ENCODE assay signal across 9 mouse cellular contexts in genomic region chr9:34488700-34489315, GRCm38 (mm10). TPM values are rescaled to one million over a fixed set of nuclear protein-coding genes. Genes with fewer than 3 reads are reported as not detected.
DNase-seq lines count a peak whose midpoint lies in the region; ATAC-seq and TF ChIP-seq lines count a peak whose summit lies in the region.
"Had no signal": no experiment of that assay in that cellular context is flagged by ENCODE, and none has a peak within 500 bp of the region (broad histone marks: within the 10 kb centered on the region; RNA-seq: fewer than 3 reads in every experiment).

No protein-coding gene starts in this region.

- H3K9me3 ChIP-seq in forebrain, embryonic 15.5 days, result no peaks in the 10 kb centered on the region
- no peaks in the 10 kb centered on the region for H3K9me3 ChIP-seq in liver, embryonic 14.5 days (ENCODE audit: control insufficient read depth, low read length)
- H3K9me3 ChIP-seq in neural tube, embryonic 15.5 days (replicated peaks), result no peaks in the 10 kb centered on the region

- H3K4me2 ChIP-seq in forebrain, embryonic 15.5 days (replicated peaks), result peak overlapping the region; percentile 68
- H3K4me2 ChIP-seq in liver, embryonic 14.5 days (ENCODE audit: low read depth), result peak overlapping the region; percentile 25
- H3K4me2 ChIP-seq in neural tube, embryonic 15.5 days, result peak overlapping the region; percentile 73

- H3K4me3 ChIP-seq in forebrain, embryonic 15.5 days, result peak overlapping the region; percentile 58
- peak overlapping the region; percentile 33 to 34 for H3K4me3 ChIP-seq in liver, embryonic 14.5 days (ENCODE audit: insufficient read depth in 1 of 2, low read depth in 2 of 2, low read length in 2 of 2)
- H3K4me3 ChIP-seq in neural tube, embryonic 15.5 days (replicated peaks), result peak overlapping the region; percentile 72

- H3K27me3 ChIP-seq in forebrain, embryonic 15.5 days, result no peaks in the 10 kb centered on the region
- peaks cover 52% of the 10 kb centered on the region for H3K27me3 ChIP-seq in liver, embryonic 14.5 days (ENCODE audit: control insufficient read depth, insufficient read depth, low read length)
- H3K27me3 ChIP-seq in neural tube, embryonic 15.5 days (replicated peaks), result peaks cover 14% of the 10 kb centered on the region

- DNase-seq in 3T3-L1 (ENCODE audit: low read depth, low spot score), result peak; percentile 37
- DNase-seq in cerebellum, adult 11 months, result peak; percentile 77
- DNase-seq in heart, postnatal 10 days, result peak; percentile 42 to 47
- peak; percentile 56 to 72 for DNase-seq in kidney, postnatal 4 days
- no peak for DNase-seq in liver, embryonic 14.5 days (ENCODE audit: low read depth in 3 of 3, low spot score in 3 of 3)

- intact Hi-C loops in heart, postnatal 10 days (cut with DNase I), result loop anchor here (5.0 kb wide), 2 partner anchors 437 to 1227 kb away; no protein-coding TSS in a partner anchor

- H3K36me3 ChIP-seq in forebrain, embryonic 15.5 days, result no peaks in the 10 kb centered on the region
- no peaks in the 10 kb centered on the region for H3K36me3 ChIP-seq in liver, embryonic 14.5 days (replicated peaks; ENCODE audit: control insufficient read depth, insufficient read depth, low read depth)
- H3K36me3 ChIP-seq in neural tube, embryonic 15.5 days, result no peaks in the 10 kb centered on the region
- H3K36me3 ChIP-seq: G1E had no signal

- no peak for TF ChIP-seq CTCF in liver, embryonic 14.5 days (IDR thresholded peaks at IDR 0.05; ENCODE audit: low read depth)

- peaks cover 47% of the 10 kb centered on the region for H3K4me1 ChIP-seq in forebrain, embryonic 15.5 days
- H3K4me1 ChIP-seq in liver, embryonic 14.5 days (replicated peaks; ENCODE audit: control insufficient read depth in 2 of 2, insufficient read depth in 2 of 2, low read length in 1 of 2), result 0 out of 4 replicates have a peak, but pooled peaks cover 0 to 2% of the 10 kb centered on the region in 2 experiments
- peaks cover 58% of the 10 kb centered on the region for H3K4me1 ChIP-seq in neural tube, embryonic 15.5 days

- H3K9ac ChIP-seq in forebrain, embryonic 15.5 days (replicated peaks), result peak overlapping the region; percentile 61
- H3K9ac ChIP-seq in liver, embryonic 14.5 days (replicated peaks), result no peak overlapping the region
- peak overlapping the region; percentile 62 for H3K9ac ChIP-seq in neural tube, embryonic 15.5 days (replicated peaks)

- no peak for TF ChIP-seq EP300 in liver, embryonic 14.5 days (IDR thresholded peaks at IDR 0.05; ENCODE audit: low read depth)

- H3K27ac ChIP-seq in forebrain, embryonic 15.5 days (replicated peaks), result peak overlapping the region; percentile 69
- no peak overlapping the region for H3K27ac ChIP-seq in liver, embryonic 14.5 days
- H3K27ac ChIP-seq in neural tube, embryonic 15.5 days (replicated peaks), result peak overlapping the region; percentile 82

- ATAC-seq in forebrain, embryonic 15.5 days (replicated peaks), result peak; percentile 90
- no peak for ATAC-seq in liver, embryonic 14.5 days (ENCODE audit: insufficient read depth)
- ATAC-seq in neural tube, embryonic 15.5 days (ENCODE audit: low FRiP score), result peak; percentile 80
- no peak for ATAC-seq in CD4-positive, CD25-positive, alpha-beta regulatory T cell, adult 4 months

- under 1% methylated on average over 51 of the region's 53 CpGs for WGBS in forebrain, embryonic 15.5 days
- under 1% methylated on average over 48 of the region's 53 CpGs for WGBS in liver, embryonic 14.5 days (ENCODE audit: insufficient replicate concordance)
- WGBS in neural tube, embryonic 15.5 days, result under 1% methylated on average over 50 of the region's 53 CpGs

RNA-seq across cellular contexts. Expression of gene Kirrel3, which starts 3.1 kb away (rescaled TPM):
- polyA plus RNA-seq in forebrain, embryonic 15.5 days (2015; fragmentation: Nextera tagmentation; extraction: Ambion mirVana), result 45.0 and 48.1 TPM in 2 replicates
- 1 to 10 TPM; 1.3 to 1.7 TPM for total RNA-seq in heart, postnatal 10 days (2021)
- 0.05 and 0.08 TPM in 2 replicates for polyA plus RNA-seq in liver, embryonic 14.5 days (2012; rRNA removed)
- polyA plus RNA-seq in liver, embryonic 14.5 days (2014; fragmentation: Nextera tagmentation; extraction: Ambion mirVana), result 0.03 TPM in 1 of 2 replicates, not detected in the other
- polyA plus RNA-seq in neural tube, embryonic 15.5 days (2015; fragmentation: Nextera tagmentation; extraction: Ambion mirVana), result 38.3 and 43.7 TPM in 2 replicates
- polyA plus RNA-seq in CD4-positive, CD25-positive, alpha-beta regulatory T cell, adult 4 months (2017; shearing (Covaris generic)), result under 1 TPM in 1 of 2 experiments, not detected in 1; 0.41 TPM
- polyA plus RNA-seq: G1E had no signal

Comparison
In these comparisons a context has a peak if more than half of its experiments do, and no peak if none do; other contexts are left out.
1. DNase-seq: peak in 3T3-L1 (single experiment), cerebellum, adult 11 months (single experiment), heart, postnatal 10 days (2 of 2) and kidney, postnatal 4 days (2 of 2); none in liver, embryonic 14.5 days (0 of 3).
2. ATAC-seq: peak in forebrain, embryonic 15.5 days (single experiment) and neural tube, embryonic 15.5 days (single experiment); none in liver, embryonic 14.5 days (single experiment) and CD4-positive, CD25-positive, alpha-beta regulatory T cell, adult 4 months (single experiment).
3. RNA of gene Kirrel3, which starts 3.1 kb away (polyA plus RNA-seq): 45.0 to 48.1 TPM in forebrain, embryonic 15.5 days and 38.3 to 43.7 TPM in neural tube, embryonic 15.5 days; 0.41 TPM in CD4-positive, CD25-positive, alpha-beta regulatory T cell, adult 4 months and 0.03 to 0.08 TPM in liver, embryonic 14.5 days; every median in the first group is over 10 times any median in the second.
4. Peak in every context shown above with its lines, with median percentiles within 50 percentile points of each other: H3K4me2 ChIP-seq and H3K4me3 ChIP-seq.